Mouse (Mus musculus): ENCODE results near the gene Enc1. TPM values are rescaled to one million over a fixed set of nuclear protein-coding genes. Genes with fewer than 3 reads are reported as not detected.

Gene Enc1
- polyA plus RNA-seq, 1 experiment from 2014 or later, result 143 TPM

GRCm38 (mm10) chr13:97205052-97205701 is 35.7 kb upstream of the Enc1 start:
- 12% methylated on average over 18 of the region's 18 CpGs for WGBS
- peak overlapping the region; percentile 63 for H3K4me2 ChIP-seq (ENCODE audit: low read length)
- H3K9me3 ChIP-seq (ENCODE audit: control insufficient read depth, low read length), result no peaks in the 10 kb centered on the region; the same call in 1 of the 2 replicates
- H3K36me3 ChIP-seq (ENCODE audit: control insufficient read depth, insufficient read depth), result no peaks in the 10 kb centered on the region
- peak overlapping the region; percentile 38 for H3K4me3 ChIP-seq (replicated peaks; ENCODE audit: low read length)
- ATAC-seq, result peak; percentile 85
- H3K27me3 ChIP-seq (replicated peaks; ENCODE audit: control insufficient read depth, insufficient read depth, low read length), result no peaks in the 10 kb centered on the region
- H3K27ac ChIP-seq (ENCODE audit: low read length), result peak overlapping the region; percentile 67
- 0 out of 2 replicates have a peak overlapping the region, but pooled peaks have one; percentile 13 for H3K9ac ChIP-seq (replicated peaks; ENCODE audit: low read depth, low read length)
- H3K4me1 ChIP-seq (replicated peaks; ENCODE audit: control insufficient read depth, insufficient read depth, low read length), result peaks cover 7% of the 10 kb centered on the region; the same call in 1 of the 2 replicates

DNA sequence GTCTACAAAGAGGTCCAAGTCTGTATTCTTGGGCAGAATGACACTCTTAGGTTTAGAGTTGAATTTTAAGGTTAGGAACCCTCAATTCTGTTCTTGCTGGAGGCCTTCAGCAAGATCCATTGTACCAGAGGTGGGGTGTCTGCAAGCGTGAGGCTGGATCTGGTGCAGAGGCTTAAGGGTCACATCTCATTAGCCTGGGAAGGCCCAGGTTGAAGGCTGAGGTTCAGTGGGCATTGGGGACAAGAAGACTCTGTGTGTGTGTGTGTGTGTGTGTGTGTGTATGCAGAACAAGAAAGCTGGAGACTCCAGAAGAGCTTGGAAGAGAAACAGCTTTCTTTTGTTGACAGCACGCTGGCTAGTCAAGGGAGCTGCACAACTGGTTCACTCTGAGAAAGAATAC is 34.9 kb upstream of the Enc1 start:
- Histone ChIP-seq H3K4me1 (replicated peaks; ENCODE audit: control insufficient read depth, insufficient read depth, low read length) (peaks cover 7% of the 10 kb centered on the region; the same call in 1 of the 2 replicates), H3K4me3 (replicated peaks; ENCODE audit: low read length) (no peak overlapping the region), H3K27me3 (replicated peaks; ENCODE audit: control insufficient read depth, insufficient read depth, low read length) (no peaks in the 10 kb centered on the region), H3K9me3 (ENCODE audit: control insufficient read depth, low read length) (peaks cover 3% of the 10 kb centered on the region; the same call in 1 of the 2 replicates), H3K9ac (replicated peaks; ENCODE audit: low read depth, low read length) (no peak overlapping the region), H3K36me3 (ENCODE audit: control insufficient read depth, insufficient read depth) (no peaks in the 10 kb centered on the region), H3K4me2 (ENCODE audit: low read length) (no peak overlapping the region), H3K27ac (ENCODE audit: low read length) (no peak overlapping the region)
- no peak for ATAC-seq
- 90% methylated on average over 2 of the region's 2 CpGs for WGBS

DNA sequence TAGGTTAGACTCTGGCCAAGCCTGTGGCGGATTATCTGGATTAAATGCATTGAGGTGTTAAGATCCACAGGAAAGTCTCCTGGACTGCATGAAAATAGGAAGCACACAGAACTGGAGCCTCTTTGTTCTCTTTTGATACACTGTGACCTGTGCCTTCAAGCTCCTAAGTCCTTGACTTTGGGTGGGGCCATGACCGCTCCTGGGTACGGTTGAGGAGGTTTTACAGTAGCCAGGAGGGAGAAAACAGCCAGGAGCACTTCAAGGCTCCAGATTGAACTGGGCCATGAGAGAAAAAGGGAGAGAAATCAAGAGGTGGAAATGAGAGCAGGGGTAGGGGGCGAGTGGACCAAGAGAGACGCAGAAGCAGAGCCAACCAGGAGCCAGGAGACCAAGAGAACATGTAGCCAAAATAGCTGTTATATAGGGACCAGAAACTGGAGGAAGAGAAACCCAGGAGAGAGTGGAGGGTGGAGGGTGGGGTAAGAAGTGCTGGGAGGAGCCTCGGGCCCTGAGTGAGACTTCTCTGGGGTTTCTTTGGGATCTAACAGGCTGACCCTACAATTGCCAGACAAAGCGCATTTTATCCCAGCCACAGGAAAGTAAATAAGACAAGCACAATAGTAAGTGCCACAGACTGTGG is 33.3 kb upstream of the Enc1 start:
- ATAC-seq, result no peak
- peaks cover 7% of the 10 kb centered on the region; the same call in 1 of the 2 replicates for H3K4me1 ChIP-seq (replicated peaks; ENCODE audit: control insufficient read depth, insufficient read depth, low read length)

DNA sequence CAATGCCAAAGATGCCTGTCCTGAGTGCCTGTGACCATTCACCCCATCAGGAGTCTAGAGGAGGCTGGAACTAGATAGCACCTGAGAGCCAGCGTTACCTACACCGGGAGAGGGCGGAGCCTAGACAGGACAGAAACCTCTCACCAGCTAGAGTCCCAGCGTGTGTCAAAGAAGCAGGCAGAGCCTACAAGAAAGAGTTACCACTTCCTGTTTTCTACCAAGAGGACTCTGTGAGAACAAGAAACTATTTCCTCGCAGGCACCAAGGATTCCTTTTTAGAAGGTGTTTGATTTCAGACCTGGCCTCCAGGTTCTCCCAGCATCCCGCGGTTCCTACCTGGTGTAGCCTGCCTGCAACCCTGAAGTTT is 32.8 kb upstream of the Enc1 start:
- H3K4me1 ChIP-seq (replicated peaks; ENCODE audit: control insufficient read depth, insufficient read depth, low read length), result peaks cover 7% of the 10 kb centered on the region; the same call in 1 of the 2 replicates
- H3K4me2 ChIP-seq (ENCODE audit: low read length), result no peak overlapping the region
- H3K36me3 ChIP-seq (ENCODE audit: control insufficient read depth, insufficient read depth), result no peaks in the 10 kb centered on the region
- H3K4me3 ChIP-seq (replicated peaks; ENCODE audit: low read length), result no peak overlapping the region
- WGBS, result 60% methylated on average over 7 of the region's 7 CpGs
- no peaks in the 10 kb centered on the region for H3K27me3 ChIP-seq (replicated peaks; ENCODE audit: control insufficient read depth, insufficient read depth, low read length)
- H3K9me3 ChIP-seq (ENCODE audit: control insufficient read depth, low read length), result peaks cover 3% of the 10 kb centered on the region; the same call in 1 of the 2 replicates
- H3K27ac ChIP-seq (ENCODE audit: low read length), result no peak overlapping the region
- H3K9ac ChIP-seq (replicated peaks; ENCODE audit: low read depth, low read length), result no peak overlapping the region
- ATAC-seq, result no peak

More for the DNA sequence above, 33.3 kb upstream of the Enc1 start:
- 83% methylated on average over 7 of the region's 7 CpGs for WGBS
- H3K9me3 ChIP-seq (ENCODE audit: control insufficient read depth, low read length), result peaks cover 3% of the 10 kb centered on the region; the same call in 1 of the 2 replicates
- no peaks in the 10 kb centered on the region for H3K27me3 ChIP-seq (replicated peaks; ENCODE audit: control insufficient read depth, insufficient read depth, low read length)
- H3K4me3 ChIP-seq (replicated peaks; ENCODE audit: low read length), result no peak overlapping the region
- H3K36me3 ChIP-seq (ENCODE audit: control insufficient read depth, insufficient read depth), result no peaks in the 10 kb centered on the region
- no peak overlapping the region for H3K9ac ChIP-seq (replicated peaks; ENCODE audit: low read depth, low read length)
- no peak overlapping the region for H3K4me2 ChIP-seq (ENCODE audit: low read length)
- no peak overlapping the region for H3K27ac ChIP-seq (ENCODE audit: low read length)

GRCm38 (mm10) chr13:97208500-97209010 is 32.4 kb upstream of the Enc1 start:
- Histone ChIP-seq H3K9me3 (ENCODE audit: control insufficient read depth, low read length) (peaks cover 3% of the 10 kb centered on the region; the same call in 1 of the 2 replicates), H3K9ac (replicated peaks; ENCODE audit: low read depth, low read length) (no peak overlapping the region), H3K36me3 (ENCODE audit: control insufficient read depth, insufficient read depth) (no peaks in the 10 kb centered on the region), H3K4me1 (replicated peaks; ENCODE audit: control insufficient read depth, insufficient read depth, low read length) (peaks cover 7% of the 10 kb centered on the region; the same call in 1 of the 2 replicates), H3K27me3 (replicated peaks; ENCODE audit: control insufficient read depth, insufficient read depth, low read length) (no peaks in the 10 kb centered on the region), H3K4me3 (replicated peaks; ENCODE audit: low read length) (no peak overlapping the region), H3K27ac (ENCODE audit: low read length) (no peak overlapping the region), H3K4me2 (ENCODE audit: low read length) (no peak overlapping the region)
- ATAC-seq, result no peak
- 75% methylated on average over 3 of the region's 3 CpGs for WGBS

- H3K36me3 ChIP-seq (ENCODE audit: control insufficient read depth, insufficient read depth), result no peaks in the 10 kb centered on the region
- no peaks in the 10 kb centered on the region for H3K27me3 ChIP-seq (replicated peaks; ENCODE audit: control insufficient read depth, insufficient read depth, low read length)
- peaks cover 3% of the 10 kb centered on the region; the same call in 1 of the 2 replicates for H3K9me3 ChIP-seq (ENCODE audit: control insufficient read depth, low read length)
- no peaks in the 10 kb centered on the region; the same call in 1 of the 2 replicates for H3K4me1 ChIP-seq (replicated peaks; ENCODE audit: control insufficient read depth, insufficient read depth, low read length)
- H3K27ac ChIP-seq (ENCODE audit: low read length), result no peak overlapping the region
- no peak overlapping the region for H3K4me3 ChIP-seq (replicated peaks; ENCODE audit: low read length)
- H3K4me2 ChIP-seq (ENCODE audit: low read length), result no peak overlapping the region
- H3K9ac ChIP-seq (replicated peaks; ENCODE audit: low read depth, low read length), result no peak overlapping the region
- WGBS, result 55% methylated on average over 3 of the region's 3 CpGs
- ATAC-seq, result peak; percentile 49
These were observed 26.2 kb upstream of the Enc1 start for GRCm38 (mm10) chr13:97214583-97215268.

DNA sequence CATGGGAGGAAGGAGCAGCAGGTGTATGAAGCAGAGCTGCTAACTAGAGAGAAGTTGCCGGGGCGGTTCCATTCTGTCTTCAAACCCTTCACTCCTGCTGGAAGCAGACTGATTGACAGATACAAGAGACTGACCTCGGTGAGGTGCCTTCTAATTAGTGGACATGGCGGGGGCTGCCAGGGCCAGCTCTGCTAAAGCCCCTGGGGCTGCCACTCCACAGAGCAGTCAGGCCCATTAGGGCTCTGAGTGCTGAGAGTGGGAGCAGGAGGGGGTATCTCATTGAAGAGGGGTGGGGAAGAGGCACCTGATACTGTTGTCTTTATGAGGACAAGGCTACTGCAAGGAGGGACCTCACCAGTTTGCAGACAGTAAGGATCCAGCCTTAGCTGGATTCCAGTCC is 25.3 kb upstream of the Enc1 start:
- Histone ChIP-seq H3K27ac (ENCODE audit: low read length) (no peak overlapping the region), H3K4me3 (replicated peaks; ENCODE audit: low read length) (no peak overlapping the region), H3K27me3 (replicated peaks; ENCODE audit: control insufficient read depth, insufficient read depth, low read length) (no peaks in the 10 kb centered on the region), H3K4me2 (ENCODE audit: low read length) (no peak overlapping the region), H3K36me3 (ENCODE audit: control insufficient read depth, insufficient read depth) (no peaks in the 10 kb centered on the region), H3K4me1 (replicated peaks; ENCODE audit: control insufficient read depth, insufficient read depth, low read length) (no peaks in the 10 kb centered on the region; the same call in 1 of the 2 replicates), H3K9me3 (ENCODE audit: control insufficient read depth, low read length) (peaks cover under 1% of the 10 kb centered on the region; the same call in 1 of the 2 replicates), H3K9ac (replicated peaks; ENCODE audit: low read depth, low read length) (no peak overlapping the region)
- WGBS, result 11% methylated on average over 4 of the region's 4 CpGs
- 0 out of 2 replicates have a peak, but pooled peaks have one; percentile 31 for ATAC-seq

DNA sequence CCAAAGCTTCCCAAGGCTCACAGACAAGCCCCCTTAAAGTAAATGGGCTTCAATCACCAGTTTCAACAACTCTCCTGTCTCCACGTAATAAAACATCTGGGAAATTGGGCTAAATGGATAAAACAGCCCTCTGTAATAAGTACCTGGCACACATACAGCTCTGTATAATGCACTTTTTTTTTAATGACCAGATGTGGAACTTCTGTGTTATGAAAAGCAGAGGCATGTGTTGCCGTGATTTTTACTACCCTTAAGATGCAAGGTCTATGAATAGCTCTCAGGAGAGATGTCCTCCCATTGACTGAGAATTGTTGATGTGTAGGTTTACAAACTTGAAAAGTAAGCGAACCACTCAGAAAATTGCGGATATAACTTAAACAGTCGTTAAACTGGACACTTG is 24.7 kb upstream of the Enc1 start:
- WGBS, result 76% methylated on average over 5 of the region's 5 CpGs
- Histone ChIP-seq H3K4me1 (replicated peaks; ENCODE audit: control insufficient read depth, insufficient read depth, low read length) (no peaks in the 10 kb centered on the region; the same call in 1 of the 2 replicates), H3K27ac (ENCODE audit: low read length) (no peak overlapping the region), H3K9me3 (ENCODE audit: control insufficient read depth, low read length) (no peaks in the 10 kb centered on the region), H3K4me2 (ENCODE audit: low read length) (no peak overlapping the region), H3K9ac (replicated peaks; ENCODE audit: low read depth, low read length) (no peak overlapping the region), H3K36me3 (ENCODE audit: control insufficient read depth, insufficient read depth) (no peaks in the 10 kb centered on the region), H3K27me3 (replicated peaks; ENCODE audit: control insufficient read depth, insufficient read depth, low read length) (no peaks in the 10 kb centered on the region), H3K4me3 (replicated peaks; ENCODE audit: low read length) (no peak overlapping the region)
- ATAC-seq, result no peak

- Histone ChIP-seq H3K4me2 (ENCODE audit: low read length) (no peak overlapping the region), H3K36me3 (ENCODE audit: control insufficient read depth, insufficient read depth) (no peaks in the 10 kb centered on the region), H3K27me3 (replicated peaks; ENCODE audit: control insufficient read depth, insufficient read depth, low read length) (no peaks in the 10 kb centered on the region), H3K4me1 (replicated peaks; ENCODE audit: control insufficient read depth, insufficient read depth, low read length) (no peaks in the 10 kb centered on the region), H3K27ac (ENCODE audit: low read length) (no peak overlapping the region), H3K4me3 (replicated peaks; ENCODE audit: low read length) (no peak overlapping the region), H3K9ac (replicated peaks; ENCODE audit: low read depth, low read length) (no peak overlapping the region), H3K9me3 (ENCODE audit: control insufficient read depth, low read length) (no peaks in the 10 kb centered on the region)
- 95% methylated on average over 3 of the region's 3 CpGs for WGBS
- no peak for ATAC-seq
These were observed 20.9 kb upstream of the Enc1 start for GRCm38 (mm10) chr13:97220022-97220421.
